In the genomic region with DNA sequence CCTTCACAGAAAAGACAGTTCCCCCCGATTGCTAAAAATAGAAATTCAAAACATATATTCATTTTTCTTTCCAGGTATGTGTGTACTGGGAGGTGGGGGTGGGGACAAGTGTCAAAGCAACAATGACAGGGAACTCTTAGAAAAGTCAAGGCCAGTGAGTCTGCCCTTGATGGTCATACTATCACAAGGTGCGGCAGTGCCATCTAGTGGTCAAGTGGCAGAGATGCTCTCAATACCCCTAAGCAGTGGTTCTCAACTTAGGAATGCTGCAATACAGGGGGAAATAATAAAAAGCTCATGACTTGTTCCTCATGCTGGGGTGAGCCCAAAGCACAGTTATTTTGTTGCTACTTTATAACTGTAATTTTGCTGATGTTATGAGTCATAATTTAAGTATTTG, we compare ENCODE assay signal across 9 mouse cellular contexts. TPM values are rescaled to one million over a fixed set of nuclear protein-coding genes. Genes with fewer than 3 reads are reported as not detected.
DNase-seq lines count a peak whose midpoint lies in the region; ATAC-seq and TF ChIP-seq lines count a peak whose summit lies in the region.
"Had no signal": no experiment of that assay in that cellular context is flagged by ENCODE, and none has a peak within 500 bp of the region (broad histone marks: within the 10 kb centered on the region; RNA-seq: fewer than 3 reads in every experiment).

No protein-coding gene starts in this region.

- no peaks in the 10 kb centered on the region for H3K9me3 ChIP-seq in CH12.LX (replicated peaks; ENCODE audit: low read length)
- H3K9me3 ChIP-seq in lung, embryonic 14.5 days (ENCODE audit: low read depth, low read length): no peaks in the 10 kb centered on the region

- 5% methylated on average over 2 of the region's 2 CpGs for WGBS in lung, embryonic 14.5 days

- TF ChIP-seq POLR2A in CH12.LX (IDR thresholded peaks at IDR 0.05; ENCODE audit: low read depth, low read length): no peak

- peak; percentile 21 to 78; a peak in 2 of 4 replicates for TF ChIP-seq CTCF in CH12.LX (conservative IDR thresholded peaks at IDR 0.05 in 1 of 2, IDR thresholded peaks at IDR 0.05 in 1 of 2; ENCODE audit: low read depth in 2 of 2, low read length in 2 of 2)
- peak; percentile 88 for TF ChIP-seq CTCF in layer of hippocampus, adult 2 months (conservative IDR thresholded peaks at IDR 0.05)
- TF ChIP-seq CTCF in lung, embryonic 14.5 days (IDR thresholded peaks at IDR 0.05; ENCODE audit: low read depth): peak; percentile 80

- H3K36me3 ChIP-seq in CH12.LX (replicated peaks in 1 of 2; ENCODE audit: control insufficient read depth in 1 of 2, insufficient read depth in 1 of 2, low read length in 1 of 2): peaks cover 2 to 3% of the 10 kb centered on the region in 2 experiments
- H3K36me3 ChIP-seq in lung, embryonic 14.5 days (ENCODE audit: insufficient read depth): 0 out of 2 replicates have a peak, but pooled peaks cover under 1% of the 10 kb centered on the region

- no peak overlapping the region for H3K27ac ChIP-seq in CH12.LX (ENCODE audit: insufficient read depth, low read depth)
- no peak overlapping the region for H3K27ac ChIP-seq in layer of hippocampus, adult 2 months
- H3K27ac ChIP-seq in lung, embryonic 14.5 days (ENCODE audit: low read depth): no peak overlapping the region

- in situ Hi-C loops in CH12.LX (cut with MboI; ENCODE audit: low pct_ligation_motif_present, low pct_unique_long_range_greater_than_20kb, low sequenced_read_pairs): no loop called here

- no peak overlapping the region for H3K4me2 ChIP-seq in CH12.LX (ENCODE audit: insufficient read depth, low read depth, poor library complexity, severe bottlenecking)
- H3K4me2 ChIP-seq in lung, embryonic 14.5 days: no peak overlapping the region

- no peaks in the 10 kb centered on the region for H3K79me2 ChIP-seq in CH12.LX (replicated peaks; ENCODE audit: control insufficient read depth, extremely low read depth, insufficient read depth, poor library complexity, severe bottlenecking)

- no peak overlapping the region for H3K4me3 ChIP-seq in CH12.LX (replicated peaks in 1 of 3; ENCODE audit: low read depth in 2 of 3, low read length in 2 of 3, poor library complexity in 1 of 3)
- H3K4me3 ChIP-seq in layer of hippocampus, adult 2 months: no peak overlapping the region
- no peak overlapping the region for H3K4me3 ChIP-seq in lung, embryonic 14.5 days (ENCODE audit: low read depth, low read length)

- TF ChIP-seq EP300 in CH12.LX (IDR thresholded peaks at IDR 0.05; ENCODE audit: low read length): no peak

- peak; percentile 98 for ATAC-seq in erythroblast, adult 5-6 weeks (replicated peaks; ENCODE audit: low FRiP score, poor library complexity, severe bottlenecking)
- peak; percentile 84 for ATAC-seq in lung, embryonic 14.5 days (ENCODE audit: insufficient read depth)

- intact Hi-C loops in heart, postnatal 36 days (cut with DNase I): loop anchor here (5.0 to 10.0 kb wide), 4 partner anchors 109 to 1151 kb away; a partner anchor contains a TSS

- peak; percentile 75 for DNase-seq in CH12.LX (ENCODE audit: extremely low read depth)
- DNase-seq in adrenal gland, postnatal 4 days (ENCODE audit: low spot score in 2 of 2): peak; percentile 8 to 35
- DNase-seq in heart, postnatal 36 days: peak; percentile 55 to 66
- DNase-seq in layer of hippocampus, adult 2 months (ENCODE audit: low spot score in 2 of 2): peak; percentile 41 to 67
- DNase-seq in lung, embryonic 14.5 days: peak; percentile 90
- peak; percentile 26 for DNase-seq in ovary, postnatal 36 days (ENCODE audit: low spot score)
- DNase-seq in thymus, postnatal 14 days: peak; percentile 56

- dilution Hi-C loops in CH12.LX (cut with MboI; ENCODE audit: extremely low pct_ligation_motif_present, extremely low pct_unique_long_range_greater_than_20kb, low sequenced_read_pairs): no loop called here

- no peak overlapping the region for H3K9ac ChIP-seq in CH12.LX (ENCODE audit: insufficient read depth, low read depth)
- no peak overlapping the region for H3K9ac ChIP-seq in lung, embryonic 14.5 days

- H3K4me1 ChIP-seq in CH12.LX (ENCODE audit: control insufficient read depth in 1 of 2, insufficient read depth in 2 of 2): no peaks in the 10 kb centered on the region
- H3K4me1 ChIP-seq in lung, embryonic 14.5 days (ENCODE audit: insufficient read depth): no peaks in the 10 kb centered on the region

- no peaks in the 10 kb centered on the region for H3K27me3 ChIP-seq in CH12.LX (replicated peaks)
- H3K27me3 ChIP-seq in lung, embryonic 14.5 days (ENCODE audit: insufficient read depth, low read length): no peaks in the 10 kb centered on the region

- TF ChIP-seq RAD21 in CH12.LX (IDR thresholded peaks at IDR 0.05; ENCODE audit: low read depth, low read length): peak; percentile 77

TF ChIP-seq in CH12.LX, 34 proteins besides CTCF, POLR2A, EP300 and RAD21:
- TF ChIP-seq MAX (IDR thresholded peaks at IDR 0.05; ENCODE audit: low read length): no peak
- no peak for TF ChIP-seq RCOR1 (conservative IDR thresholded peaks at IDR 0.05; ENCODE audit: low read depth, low read length)
- TF ChIP-seq SMC3 (IDR thresholded peaks at IDR 0.05; ENCODE audit: low read depth, low read length): peak; percentile 61
TF ChIP-seq in CH12.LX: peak in this region for 1.

RNA-seq across cellular contexts. Expression of a gene that starts 10.1 kb away (rescaled TPM):
- total RNA-seq in CH12.LX (2012; rRNA removed) (11.5 and 14.9 TPM in 2 replicates), CH12.LX (2014; rRNA removed) (28.1 and 29.3 TPM in 2 replicates)
- 19.3 and 21.5 TPM in 2 replicates for polyA plus RNA-seq in CH12.LX (2012; ENCODE audit: insufficient read length, low read depth)
- total RNA-seq in adrenal gland, postnatal 4 days (2021): 10 to 100 TPM in 1 of 2 experiments, 1 to 10 TPM in 1; 9.9 to 12.2 TPM
- total RNA-seq in erythroblast, adult 5-6 weeks (2015; ENCODE audit: low replicate concordance): 10.4 and 15.9 TPM in 2 replicates
- total RNA-seq in erythroblast, adult 5-6 weeks (2017; ENCODE audit: low replicate concordance): 5.1 and 9.3 TPM in 2 replicates
- 1 to 10 TPM; 4.6 to 5.2 TPM for total RNA-seq in heart, postnatal 36 days (2021)
- 10 to 100 TPM in 1 of 2 experiments, 1 to 10 TPM in 1; 9.9 to 10.3 TPM for total RNA-seq in layer of hippocampus, adult 2 months (2021)
- 33.4 and 34.3 TPM in 2 replicates for polyA plus RNA-seq in lung, embryonic 14.5 days (2014; fragmentation: Nextera tagmentation; extraction: Ambion mirVana)

RNA-seq across cellular contexts. Expression of a gene that starts 22.4 kb away (rescaled TPM):
- total RNA-seq in CH12.LX (2012; rRNA removed): not detected in 2 replicates
- not detected in 2 replicates for total RNA-seq in CH12.LX (2014; rRNA removed)
- polyA plus RNA-seq in CH12.LX (2012; ENCODE audit: insufficient read length, low read depth): not detected in 2 replicates
- total RNA-seq in adrenal gland, postnatal 4 days (2021): 10 to 100 TPM in 1 of 2 experiments, under 1 TPM in 1; 0.90 to 26.4 TPM
- not detected in 2 replicates for total RNA-seq in erythroblast, adult 5-6 weeks (2015; ENCODE audit: low replicate concordance)
- not detected in 2 replicates for total RNA-seq in erythroblast, adult 5-6 weeks (2017; ENCODE audit: low replicate concordance)
- total RNA-seq in heart, postnatal 36 days (2021): not detected
- not detected for total RNA-seq in layer of hippocampus, adult 2 months (2021)
- 0.39 and 0.47 TPM in 2 replicates for polyA plus RNA-seq in lung, embryonic 14.5 days (2014; fragmentation: Nextera tagmentation; extraction: Ambion mirVana)
- total RNA-seq: gastrocnemius, adult 8-10 months had no signal

RNA-seq across cellular contexts. Expression of a gene that starts 38.4 kb away (rescaled TPM):
- 0.13 and 0.17 TPM in 2 replicates for total RNA-seq in CH12.LX (2012; rRNA removed)
- total RNA-seq in CH12.LX (2014; rRNA removed): not detected in 2 replicates
- 0.12 TPM in 1 of 2 replicates, not detected in the other for polyA plus RNA-seq in CH12.LX (2012; ENCODE audit: insufficient read length, low read depth)
- total RNA-seq in adrenal gland, postnatal 4 days (2021): 1 to 10 TPM; 1.5 to 4.2 TPM
- total RNA-seq in erythroblast, adult 5-6 weeks (2015; ENCODE audit: low replicate concordance): not detected in 2 replicates
- 0.14 TPM in 1 of 2 replicates, not detected in the other for total RNA-seq in erythroblast, adult 5-6 weeks (2017; ENCODE audit: low replicate concordance)
- total RNA-seq in heart, postnatal 36 days (2021): 1 to 10 TPM in 1 of 2 experiments, under 1 TPM in 1; 0.65 to 1.7 TPM
- 1 to 10 TPM; 2.5 to 3.1 TPM for total RNA-seq in layer of hippocampus, adult 2 months (2021)
- polyA plus RNA-seq in lung, embryonic 14.5 days (2014; fragmentation: Nextera tagmentation; extraction: Ambion mirVana): 0.68 and 0.71 TPM in 2 replicates

Comparison
In these comparisons a context has a peak if more than half of its experiments do, and no peak if none do; other contexts are left out.
1. DNase-seq: peak in every context shown above with its lines; median percentile 90 in lung, embryonic 14.5 days; 75 in CH12.LX; 60 in heart, postnatal 36 days; 56 in thymus, postnatal 14 days; 54 in layer of hippocampus, adult 2 months; 26 in ovary, postnatal 36 days; 22 in adrenal gland, postnatal 4 days.